Mouse (Mus musculus): ENCODE measurements around the gene Lhx8. TPM values are rescaled to one million over a fixed set of nuclear protein-coding genes. Genes with fewer than 3 reads are reported as not detected.

Lhx8 gene
- total RNA-seq, 2 experiments from 2014 or later = not detected

GRCm38 (mm10) chr3:154327110-154327882, 3.2 kb downstream of the Lhx8 start:
- no peak for DNase-seq (ENCODE audit: low spot score in 2 of 2)

DNA sequence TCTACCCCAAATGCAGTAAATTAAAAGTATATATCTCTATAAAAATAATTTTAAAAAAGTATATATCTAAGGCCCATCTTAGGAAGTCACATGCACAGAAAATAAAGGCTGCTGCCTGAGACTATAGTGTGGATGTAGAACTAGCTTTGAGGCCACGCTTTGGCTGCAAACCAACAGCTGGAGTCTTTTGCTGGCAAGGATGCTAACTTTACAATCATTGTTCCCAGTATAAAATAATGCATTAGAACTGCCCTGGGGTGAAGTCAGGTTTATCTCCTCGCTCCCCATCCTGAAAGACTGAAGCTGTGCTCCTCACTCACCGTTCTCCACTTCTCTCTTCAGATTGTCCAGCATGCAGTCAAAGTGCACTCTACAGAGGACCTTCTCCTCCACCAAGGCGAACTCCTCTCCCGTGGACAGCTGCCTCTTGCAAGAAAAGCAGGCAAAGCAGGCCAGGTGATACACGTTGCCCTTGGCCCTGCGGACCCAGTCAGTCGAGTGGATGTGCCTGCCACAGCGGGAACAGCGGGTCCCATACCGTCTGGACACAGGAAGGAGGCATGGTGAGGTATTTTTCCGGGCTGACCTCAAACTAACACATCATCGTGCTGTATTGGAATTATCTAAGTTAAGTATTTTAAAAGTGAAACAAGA, 8.4 kb downstream of the Lhx8 start:
- DNase-seq (ENCODE audit: low spot score in 2 of 2) = no peak

DNA sequence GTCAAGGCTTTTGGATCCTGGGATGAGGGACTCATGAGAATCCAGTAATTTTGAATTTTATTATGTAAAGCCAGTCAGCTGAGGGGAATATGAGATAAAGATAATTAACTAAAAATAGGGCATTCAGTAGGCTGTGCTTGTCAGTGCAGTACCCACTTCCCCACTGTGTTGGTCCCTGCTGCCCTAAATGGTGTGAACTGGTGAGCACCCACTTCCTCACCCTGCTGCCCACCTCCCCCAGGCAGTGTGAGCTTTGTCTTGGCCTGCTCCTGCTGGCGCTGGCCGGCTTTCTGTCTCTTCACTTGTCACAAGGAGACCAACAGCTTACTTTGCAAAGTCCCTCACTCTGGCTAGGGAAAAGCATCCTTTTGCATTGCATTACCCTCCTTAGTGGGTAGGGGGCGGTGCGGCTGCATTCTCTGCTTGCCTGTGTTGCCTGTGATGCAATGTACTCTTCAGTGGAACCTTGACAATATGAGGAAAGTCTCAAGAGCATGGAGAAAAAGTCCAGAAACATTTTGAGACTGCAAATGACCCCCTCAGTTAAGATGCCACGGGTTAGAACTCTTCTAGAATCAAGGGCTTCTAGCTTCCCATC, 12.7 kb downstream of the Lhx8 start:
- DNase-seq (ENCODE audit: low spot score in 2 of 2) = no peak

GRCm38 (mm10) chr3:154305163-154305884, 25.1 kb downstream of the Lhx8 start:
- no peak for DNase-seq (ENCODE audit: low spot score in 2 of 2)

DNA sequence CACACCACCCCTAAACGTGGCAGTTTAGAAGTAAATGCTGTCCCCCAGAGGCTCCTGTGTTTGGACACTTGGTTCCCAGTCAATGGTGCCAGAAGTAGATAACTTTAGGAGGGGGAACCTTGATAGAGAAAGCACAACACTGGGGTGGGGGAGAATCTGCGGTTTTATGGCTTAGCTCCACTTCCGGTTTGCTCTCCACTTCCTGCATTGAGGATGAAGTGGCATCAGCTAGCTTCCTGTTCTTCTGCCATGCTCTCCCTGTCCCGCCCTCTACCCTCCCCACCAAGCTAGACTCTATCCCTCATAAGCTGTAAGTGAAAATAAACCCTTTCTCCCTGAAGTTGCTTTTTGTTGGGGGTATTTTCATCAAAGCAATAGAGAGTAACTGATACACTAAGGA, 29.4 kb downstream of the Lhx8 start:
- no peak for DNase-seq (ENCODE audit: low spot score in 2 of 2)

- DNase-seq (ENCODE audit: low spot score in 2 of 2) = no peak
Measured at GRCm38 (mm10) chr3:154300006-154300405, 30.5 kb downstream of the Lhx8 start.

DNA sequence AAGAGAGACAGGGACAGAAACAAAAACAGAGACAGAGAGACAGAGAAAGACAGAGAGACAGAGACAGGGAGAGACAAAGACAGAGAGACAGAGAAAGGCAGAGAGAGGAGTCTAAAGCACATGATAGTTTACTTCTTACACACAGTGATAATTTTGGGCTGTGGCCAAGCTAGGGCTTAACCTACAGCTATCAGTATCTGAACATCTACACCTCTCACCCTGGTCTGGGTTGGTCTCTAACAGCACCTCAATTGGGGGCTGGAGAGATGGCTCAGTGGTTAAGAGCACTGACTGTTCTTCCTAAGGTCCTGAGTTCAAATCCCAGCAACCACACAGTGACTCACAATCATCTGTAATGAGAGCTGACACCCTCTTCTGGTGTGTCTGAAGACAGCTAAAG, 32.0 kb downstream of the Lhx8 start:
- DNase-seq (ENCODE audit: low spot score in 2 of 2) = no peak

- DNase-seq (ENCODE audit: low spot score in 2 of 2) = peak; percentile 52 to 62
Measured at GRCm38 (mm10) chr3:154297499-154297898, 33.0 kb downstream of the Lhx8 start.

GRCm38 (mm10) chr3:154294924-154295834, 35.3 kb downstream of the Lhx8 start:
- DNase-seq (ENCODE audit: low spot score in 2 of 2) = no peak

- DNase-seq (ENCODE audit: low spot score in 2 of 2) = no peak
Measured at GRCm38 (mm10) chr3:154293839-154294490, 36.5 kb downstream of the Lhx8 start.

GRCm38 (mm10) chr3:154292126-154292525, 38.3 kb downstream of the Lhx8 start:
- no peak for DNase-seq (ENCODE audit: low spot score in 2 of 2)

DNA sequence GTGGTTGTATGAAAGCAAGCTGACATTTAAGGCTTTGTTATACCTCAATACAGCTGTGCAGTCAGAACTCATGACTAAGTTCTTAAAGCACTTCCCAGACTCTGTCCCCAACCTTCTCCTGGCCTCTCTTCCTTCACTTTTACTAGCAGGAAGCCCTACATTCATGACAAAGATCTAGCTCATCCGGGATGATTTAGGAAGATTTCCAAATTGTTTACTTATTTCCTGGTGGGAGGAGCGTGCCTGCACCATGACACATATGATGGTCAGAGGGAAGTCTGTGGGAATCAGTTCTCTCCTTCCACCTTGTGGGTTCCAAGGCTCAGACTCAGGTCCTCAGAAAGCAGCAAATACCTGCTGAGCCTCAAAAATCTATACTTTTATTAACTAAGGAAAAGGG, 40.1 kb downstream of the Lhx8 start:
- DNase-seq (ENCODE audit: low spot score in 2 of 2) = no peak

DNA sequence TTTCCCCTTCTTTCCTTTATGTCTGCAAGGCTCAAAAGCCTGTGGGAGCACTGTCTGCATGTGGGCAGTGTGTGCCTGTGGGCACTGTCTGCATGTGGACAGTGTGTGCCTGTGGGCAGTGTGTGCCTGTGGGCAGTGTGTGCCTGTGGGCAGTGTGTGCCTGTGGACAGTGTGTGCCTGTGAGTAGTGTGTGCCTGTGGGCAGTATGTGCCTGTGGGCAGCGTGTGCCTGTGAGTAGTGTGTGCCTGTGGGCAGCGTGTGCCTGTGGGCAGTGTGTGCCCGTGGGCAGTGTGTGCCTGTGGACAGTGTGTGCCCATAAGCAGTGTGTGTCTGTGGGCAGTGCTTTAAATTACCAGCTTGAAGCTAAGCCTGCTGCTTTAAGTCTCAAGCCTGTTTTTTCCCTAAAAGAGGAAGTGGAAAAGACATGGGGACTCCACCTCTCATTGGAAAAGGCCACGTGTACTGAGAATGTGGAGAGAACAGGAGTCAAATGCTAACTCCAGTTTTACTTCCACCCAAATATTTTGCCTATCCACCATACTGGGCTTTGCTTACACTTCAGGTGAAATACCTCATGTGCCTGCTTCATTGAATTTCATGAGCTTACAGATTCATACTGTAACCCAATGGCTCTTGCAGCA, 41.9 kb downstream of the Lhx8 start:
- no peak for DNase-seq (ENCODE audit: low spot score in 2 of 2)

GRCm38 (mm10) chr3:154287217-154287616, 43.2 kb downstream of the Lhx8 start:
- DNase-seq (ENCODE audit: low spot score in 2 of 2) = no peak

DNA sequence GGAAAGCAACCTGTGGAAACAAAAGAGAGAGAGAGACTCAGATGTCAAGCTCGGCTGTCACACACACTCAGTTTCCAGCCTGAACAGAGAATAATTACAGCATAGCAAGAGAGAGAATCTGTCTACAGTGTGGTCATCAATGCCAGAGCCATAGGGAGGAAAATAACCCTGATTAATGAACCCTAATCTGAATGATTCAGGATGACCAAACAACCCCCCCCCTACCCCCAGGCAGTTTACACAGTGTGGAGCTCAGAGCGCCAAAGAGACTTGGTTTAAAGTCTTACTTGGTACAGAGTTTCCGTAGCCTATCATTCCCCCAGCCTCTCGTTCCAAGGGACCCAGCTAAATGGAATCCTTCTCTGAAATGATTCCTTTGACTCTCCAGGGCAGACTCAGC, 45.1 kb downstream of the Lhx8 start:
- no peak for DNase-seq (ENCODE audit: low spot score in 2 of 2)

GRCm38 (mm10) chr3:154284260-154284659, 46.2 kb downstream of the Lhx8 start:
- DNase-seq (ENCODE audit: low spot score in 2 of 2) = no peak

- no peak for DNase-seq (ENCODE audit: low spot score in 2 of 2)
Measured at GRCm38 (mm10) chr3:154274681-154275080, 55.8 kb downstream of the Lhx8 start.

DNA sequence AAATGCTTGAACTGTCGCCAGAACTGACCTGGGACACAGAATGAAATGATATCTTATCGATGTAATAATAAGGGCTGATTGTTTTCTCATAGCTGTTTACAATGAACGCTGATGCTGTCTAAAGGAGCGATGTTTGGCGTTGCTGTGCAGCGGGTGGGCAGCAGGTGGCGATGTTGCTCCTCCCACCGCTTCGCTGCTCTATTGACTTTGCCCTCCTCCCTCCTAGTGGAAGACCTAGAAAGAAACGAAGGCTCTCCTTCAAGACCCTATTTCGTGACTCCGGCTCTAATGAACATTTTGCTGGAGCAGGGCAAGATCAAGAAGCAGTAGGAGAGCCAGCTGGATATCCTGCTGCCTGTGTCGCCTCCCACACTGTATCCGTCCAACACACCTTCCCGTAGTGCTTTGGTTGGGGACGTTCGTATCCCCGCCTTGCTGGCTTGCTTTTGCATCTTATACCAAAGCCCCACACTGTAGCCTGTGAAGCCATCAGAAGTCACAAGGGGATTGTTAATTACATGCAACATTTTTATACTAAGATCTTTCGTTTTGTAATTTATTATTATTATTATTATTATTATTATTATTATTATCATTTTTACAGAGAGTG, 60.6 kb downstream of the Lhx8 start:
- peak; percentile 70 to 77 for DNase-seq (ENCODE audit: low spot score in 2 of 2)

- no peak for DNase-seq (ENCODE audit: low spot score in 2 of 2)
Measured at GRCm38 (mm10) chr3:154268313-154268712, 62.1 kb downstream of the Lhx8 start.
